Mouse (Mus musculus) macrophage (primary cell): ENCODE data around the gene Pkd1. TPM values are rescaled to one million over a fixed set of nuclear protein-coding genes. Genes with fewer than 3 reads are reported as not detected.

Source experiments
- H3K27ac ChIP-seq: fragments of 350-480 bp; formaldehyde crosslinking; 2 replicates; pipeline ENCODE4 v1.9.0; 2021
- H3K36me3 ChIP-seq: fragments of 350-480 bp; formaldehyde crosslinking; 2 replicates; pipeline ENCODE4 v1.9.0; 2021; ENCODE audit errors: inconsistent target
- H3K4me3 ChIP-seq: fragments of 350-480 bp; formaldehyde crosslinking; 2 replicates; pipeline ENCODE4 v1.9.0; 2021; ENCODE audit errors: inconsistent target
- H3K79me2 ChIP-seq: fragments of 350-480 bp; formaldehyde crosslinking; 2 replicates; pipeline ENCODE4 v1.9.0; 2021; ENCODE audit errors: inconsistent target
- WGBS: methylation state at CpG from one replicate; pipeline ENCODE4 v1.1.7; 2026; ENCODE audit warnings: inconsistent platforms; ENCODE audit not compliant: missing documents; 5-methylcytosine and 5-hydroxymethylcytosine counted together
- polyA plus RNA-seq: library from polyadenylated mRNA; stranded (reverse); fragments of 250-400 nt; gene quantifications from 3 replicates; pipeline ENCODE4 v1.2.4, GENCODE M21; 2018; ENCODE audit warnings: inconsistent platforms

Pkd1 gene
- polyA plus RNA-seq, 1 experiment from 2014 or later: 9.7 TPM

GRCm38 (mm10) chr17:24632167-24632812, 82.7 kb downstream of the Pkd1 start, which contains the start of the genes Tsc2 and Nthl1:
TSS of gene Tsc2 (minus strand) at chr17:24632630.
TSS of gene Nthl1 (plus strand) at chr17:24632680.
- no peaks in the 10 kb centered on the region for H3K79me2 ChIP-seq
- H3K4me3 ChIP-seq: peak within 1 kb of the TSS; percentile 69
- 0 out of 2 replicates have a peak within 1 kb of the TSS, but pooled peaks have one; percentile 1 for H3K27ac ChIP-seq
- under 1% methylated on average over 51 of the region's 51 CpGs for WGBS
- peaks cover 30% of the 10 kb centered on the region for H3K36me3 ChIP-seq

GRCm38 (mm10) chr17:24632813-24633449, 83.3 kb downstream of the Pkd1 start:
- peaks cover 24% of the 10 kb centered on the region for H3K36me3 ChIP-seq
- H3K4me3 ChIP-seq: peak overlapping the region; percentile 69
- no peaks in the 10 kb centered on the region for H3K79me2 ChIP-seq
- H3K27ac ChIP-seq: 0 out of 2 replicates have a peak overlapping the region, but pooled peaks have one; percentile 1
- 18% methylated on average over 22 of the region's 22 CpGs for WGBS

- no peak overlapping the region for H3K27ac ChIP-seq
- H3K4me3 ChIP-seq: no peak overlapping the region
- H3K36me3 ChIP-seq: peaks cover 20% of the 10 kb centered on the region
- H3K79me2 ChIP-seq: no peaks in the 10 kb centered on the region
- WGBS: 89% methylated on average over 11 of the region's 11 CpGs
Measured at GRCm38 (mm10) chr17:24633831-24634230, 84.2 kb downstream of the Pkd1 start.

GRCm38 (mm10) chr17:24635024-24635423, 85.4 kb downstream of the Pkd1 start:
- Histone ChIP-seq H3K79me2 (no peaks in the 10 kb centered on the region), H3K36me3 (peaks cover 8% of the 10 kb centered on the region), H3K27ac (no peak overlapping the region), H3K4me3 (no peak overlapping the region)
- 53% methylated on average over 4 of the region's 4 CpGs for WGBS

GRCm38 (mm10) chr17:24635694-24636093, 86.1 kb downstream of the Pkd1 start:
- 92% methylated on average over 5 of the region's 5 CpGs for WGBS

GRCm38 (mm10) chr17:24636781-24637481, 87.3 kb downstream of the Pkd1 start:
- Histone ChIP-seq H3K79me2 (no peaks in the 10 kb centered on the region), H3K27ac (no peak overlapping the region), H3K4me3 (no peak overlapping the region), H3K36me3 (no peaks in the 10 kb centered on the region)
- 91% methylated on average over 5 of the region's 5 CpGs for WGBS

More at GRCm38 (mm10) chr17:24635694-24636093, 86.1 kb downstream of the Pkd1 start:
- H3K79me2 ChIP-seq: no peaks in the 10 kb centered on the region
- peaks cover 1% of the 10 kb centered on the region; the same call in 1 of the 2 replicates for H3K36me3 ChIP-seq
- H3K4me3 ChIP-seq: no peak overlapping the region
- no peak overlapping the region for H3K27ac ChIP-seq

GRCm38 (mm10) chr17:24638214-24638613, 88.6 kb downstream of the Pkd1 start:
- 91% methylated on average over 4 of the region's 4 CpGs for WGBS
- Histone ChIP-seq H3K27ac (no peak overlapping the region), H3K4me3 (no peak overlapping the region), H3K79me2 (no peaks in the 10 kb centered on the region), H3K36me3 (no peaks in the 10 kb centered on the region)

- Histone ChIP-seq H3K4me3 (no peak overlapping the region), H3K36me3 (no peaks in the 10 kb centered on the region), H3K79me2 (no peaks in the 10 kb centered on the region), H3K27ac (no peak overlapping the region)
- WGBS: 86% methylated on average over 9 of the region's 9 CpGs
Measured at GRCm38 (mm10) chr17:24638840-24639239, 89.2 kb downstream of the Pkd1 start.

GRCm38 (mm10) chr17:24639571-24639988, 89.9 kb downstream of the Pkd1 start:
- no peaks in the 10 kb centered on the region for H3K36me3 ChIP-seq
- no peaks in the 10 kb centered on the region for H3K79me2 ChIP-seq
- 93% methylated on average over 5 of the region's 5 CpGs for WGBS
- H3K27ac ChIP-seq: no peak overlapping the region
- no peak overlapping the region for H3K4me3 ChIP-seq

GRCm38 (mm10) chr17:24640119-24640518, 90.5 kb downstream of the Pkd1 start:
- 99% methylated on average over 7 of the region's 7 CpGs for WGBS
- no peaks in the 10 kb centered on the region for H3K79me2 ChIP-seq
- H3K36me3 ChIP-seq: no peaks in the 10 kb centered on the region
- no peak overlapping the region for H3K27ac ChIP-seq
- H3K4me3 ChIP-seq: no peak overlapping the region

GRCm38 (mm10) chr17:24640581-24640980, 90.9 kb downstream of the Pkd1 start:
- no peak overlapping the region for H3K4me3 ChIP-seq
- WGBS: 95% methylated on average over 15 of the region's 15 CpGs
- no peaks in the 10 kb centered on the region for H3K36me3 ChIP-seq
- H3K79me2 ChIP-seq: no peaks in the 10 kb centered on the region
- no peak overlapping the region for H3K27ac ChIP-seq

- no peak overlapping the region for H3K4me3 ChIP-seq
- WGBS: 95% methylated on average over 14 of the region's 14 CpGs
- H3K27ac ChIP-seq: no peak overlapping the region
- no peaks in the 10 kb centered on the region for H3K36me3 ChIP-seq
- H3K79me2 ChIP-seq: no peaks in the 10 kb centered on the region
Measured at GRCm38 (mm10) chr17:24641944-24642343, 92.3 kb downstream of the Pkd1 start.

GRCm38 (mm10) chr17:24642791-24643343, 93.2 kb downstream of the Pkd1 start:
- WGBS: 98% methylated on average over 6 of the region's 6 CpGs
- H3K36me3 ChIP-seq: no peaks in the 10 kb centered on the region
- no peak overlapping the region for H3K4me3 ChIP-seq
- H3K27ac ChIP-seq: no peak overlapping the region
- no peaks in the 10 kb centered on the region for H3K79me2 ChIP-seq

GRCm38 (mm10) chr17:24644030-24644715, 94.5 kb downstream of the Pkd1 start:
- WGBS: 80% methylated on average over 7 of the region's 7 CpGs
- H3K4me3 ChIP-seq: no peak overlapping the region
- no peaks in the 10 kb centered on the region for H3K79me2 ChIP-seq
- H3K27ac ChIP-seq: no peak overlapping the region
- H3K36me3 ChIP-seq: no peaks in the 10 kb centered on the region
